Mouse (Mus musculus) kidney, adult 9 months (tissue): Measurements from ENCODE around the gene Snx3.

Experiments
- DNase-seq: peaks from one replicate; pipeline ENCODE4 v3.0.0; 2022

Gene Snx3

DNA sequence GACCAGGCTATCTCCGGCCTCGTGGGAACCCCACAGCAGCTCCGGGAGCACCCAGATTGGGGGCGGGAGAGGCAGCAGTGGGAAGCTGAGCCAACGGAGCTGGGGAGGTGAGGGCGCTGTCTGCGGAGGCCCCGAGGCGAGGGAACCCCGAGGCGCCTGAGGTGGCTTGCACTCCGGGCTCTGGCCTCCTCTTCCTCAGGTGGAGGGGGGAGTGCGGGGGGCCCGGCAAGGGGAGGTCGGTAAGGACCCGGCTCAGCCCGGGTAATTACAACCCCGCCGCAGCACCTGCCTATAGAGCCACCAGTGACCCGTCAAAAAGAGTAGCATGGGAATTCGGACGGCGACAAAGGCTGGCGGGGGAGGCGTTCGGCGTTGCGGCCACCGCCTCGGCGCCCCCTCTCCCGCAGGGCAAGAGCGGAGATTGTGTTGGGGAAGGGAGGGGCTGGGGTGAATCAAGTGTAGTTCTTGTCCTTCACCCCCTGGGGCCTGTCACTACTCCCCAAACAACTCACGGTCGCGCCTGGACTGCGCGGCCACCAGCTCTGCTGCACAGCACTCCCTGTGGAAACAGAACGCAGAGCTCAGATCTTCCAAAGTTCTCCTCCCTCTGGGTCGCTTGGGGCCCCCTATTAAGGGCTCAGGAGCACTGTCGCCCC is 77.8 kb downstream of the Snx3 start:
- DNase-seq, result no peak

DNA sequence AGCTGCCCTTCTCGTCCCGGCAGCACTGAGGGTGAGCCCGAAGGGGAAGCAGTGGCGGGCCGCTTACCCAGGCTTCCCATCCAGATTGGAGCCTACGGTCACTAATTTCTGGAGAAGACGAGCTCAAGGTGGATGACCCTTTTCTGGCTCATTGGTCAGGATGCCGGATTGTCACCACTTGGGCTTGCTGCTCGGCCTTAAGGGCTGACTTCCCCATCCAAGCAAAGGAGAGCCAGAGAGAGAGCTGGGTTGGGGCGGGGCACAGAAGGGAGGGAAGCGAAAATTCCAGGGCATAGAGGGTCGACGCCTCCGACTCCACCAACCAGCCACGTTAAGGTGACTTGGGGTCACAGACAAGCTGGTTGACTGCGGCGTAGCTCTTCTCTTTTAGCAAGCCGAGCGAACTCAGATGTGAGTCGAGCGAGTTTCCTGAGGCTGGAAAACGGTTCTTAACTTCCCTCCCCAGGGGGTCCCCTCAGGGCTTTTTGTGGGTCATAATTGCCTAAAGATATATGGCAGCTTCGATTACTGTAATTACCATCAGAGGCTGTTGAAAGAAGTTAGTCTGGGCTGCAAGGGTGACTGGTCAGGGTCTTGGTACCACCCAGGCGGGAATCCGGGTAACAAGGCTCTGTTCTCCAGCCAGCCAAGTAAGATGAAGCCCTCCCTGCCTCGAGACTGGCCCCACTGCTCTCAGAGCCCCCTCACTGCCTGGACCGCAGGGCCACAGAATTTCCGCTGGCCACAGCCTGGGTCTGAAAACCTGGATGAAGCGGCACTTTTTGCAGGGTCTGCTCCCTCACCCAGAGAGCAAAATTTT is 78.5 kb downstream of the Snx3 start:
- no peak for DNase-seq

DNA sequence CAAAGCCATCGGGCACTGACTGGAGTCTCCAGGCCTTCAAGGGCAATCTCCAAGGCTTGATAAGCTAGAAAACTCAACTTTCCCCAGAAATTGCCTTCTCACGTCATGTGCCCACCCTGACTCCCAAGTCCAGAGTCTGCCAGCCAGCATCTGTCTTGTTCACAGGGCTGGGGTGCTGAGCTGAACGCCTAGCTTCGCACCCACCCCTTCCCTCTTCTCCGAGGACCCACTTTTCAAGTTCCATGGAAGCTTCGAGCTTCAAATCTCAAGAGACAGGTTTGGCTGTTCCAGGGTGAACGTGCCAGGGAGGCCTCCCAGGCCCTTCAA is 79.1 kb downstream of the Snx3 start:
- DNase-seq, result no peak

DNA sequence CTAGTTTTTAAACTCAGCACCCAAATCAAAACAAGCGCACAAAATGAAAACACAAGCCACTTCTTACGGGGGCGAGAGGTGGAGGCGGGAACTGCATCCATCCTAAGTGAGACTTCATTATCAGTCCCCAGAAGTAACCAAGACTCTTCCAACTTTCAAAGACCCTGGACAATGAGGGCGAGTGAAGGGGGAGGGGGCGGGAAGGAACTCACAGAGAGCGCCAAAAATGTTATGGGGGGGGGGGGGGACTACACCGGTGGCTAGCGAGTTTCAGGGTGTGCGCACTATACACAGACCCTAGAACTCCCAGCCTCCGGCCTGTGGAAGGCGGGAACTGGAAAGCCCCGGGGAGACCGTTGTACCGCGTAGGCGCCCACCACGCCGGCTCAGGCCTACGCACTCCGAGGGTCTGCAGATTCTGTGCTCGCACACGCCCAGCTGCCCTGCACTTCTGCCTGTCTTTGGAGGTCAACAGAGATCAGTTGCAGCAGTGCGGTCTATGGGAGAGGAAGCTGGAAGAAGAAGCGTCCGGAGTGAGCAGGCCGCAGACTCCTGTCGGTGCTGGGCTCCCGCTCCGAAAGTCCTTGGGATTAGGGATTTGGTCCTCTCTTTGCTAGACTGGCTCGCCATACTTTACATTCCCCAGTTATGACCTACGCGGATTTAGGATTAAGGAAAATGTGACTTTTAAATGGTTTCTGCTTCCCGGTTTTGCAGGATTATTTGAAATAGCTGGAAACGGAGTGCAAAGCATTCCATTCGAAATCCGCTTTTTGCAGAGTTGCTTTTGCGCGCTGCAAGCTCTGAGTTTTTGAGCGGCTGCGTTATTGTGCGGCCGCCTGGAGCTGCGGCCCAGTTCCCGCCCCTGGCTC is 80.1 kb downstream of the Snx3 start:
- no peak for DNase-seq

DNA sequence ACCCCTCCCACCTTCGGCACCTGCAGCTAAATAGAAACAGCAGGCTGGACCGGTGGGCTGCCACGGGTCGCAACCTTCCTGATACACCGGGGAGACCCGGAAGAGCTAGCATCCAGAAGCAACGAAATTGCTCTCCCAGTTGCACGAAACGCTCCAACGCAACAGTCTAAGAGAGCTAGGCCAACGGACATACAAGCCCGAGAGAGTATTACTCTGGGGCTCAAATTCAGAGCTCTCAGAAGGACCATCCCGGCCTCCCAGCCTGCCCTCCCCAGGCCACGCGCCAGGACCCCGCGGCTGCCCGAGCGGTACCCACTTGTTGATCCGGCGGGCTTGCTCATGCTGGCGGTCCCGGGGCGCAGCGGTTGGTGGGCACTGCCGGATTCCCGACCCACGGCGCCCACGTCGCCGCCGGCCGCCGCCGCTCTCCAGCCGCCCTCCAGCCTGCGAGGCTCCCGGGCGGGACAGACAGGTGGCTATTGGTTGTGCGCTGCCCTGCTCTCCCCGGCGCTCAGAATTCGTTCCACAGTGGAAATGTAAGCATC is 80.8 kb downstream of the Snx3 start:
- DNase-seq, result no peak

DNA sequence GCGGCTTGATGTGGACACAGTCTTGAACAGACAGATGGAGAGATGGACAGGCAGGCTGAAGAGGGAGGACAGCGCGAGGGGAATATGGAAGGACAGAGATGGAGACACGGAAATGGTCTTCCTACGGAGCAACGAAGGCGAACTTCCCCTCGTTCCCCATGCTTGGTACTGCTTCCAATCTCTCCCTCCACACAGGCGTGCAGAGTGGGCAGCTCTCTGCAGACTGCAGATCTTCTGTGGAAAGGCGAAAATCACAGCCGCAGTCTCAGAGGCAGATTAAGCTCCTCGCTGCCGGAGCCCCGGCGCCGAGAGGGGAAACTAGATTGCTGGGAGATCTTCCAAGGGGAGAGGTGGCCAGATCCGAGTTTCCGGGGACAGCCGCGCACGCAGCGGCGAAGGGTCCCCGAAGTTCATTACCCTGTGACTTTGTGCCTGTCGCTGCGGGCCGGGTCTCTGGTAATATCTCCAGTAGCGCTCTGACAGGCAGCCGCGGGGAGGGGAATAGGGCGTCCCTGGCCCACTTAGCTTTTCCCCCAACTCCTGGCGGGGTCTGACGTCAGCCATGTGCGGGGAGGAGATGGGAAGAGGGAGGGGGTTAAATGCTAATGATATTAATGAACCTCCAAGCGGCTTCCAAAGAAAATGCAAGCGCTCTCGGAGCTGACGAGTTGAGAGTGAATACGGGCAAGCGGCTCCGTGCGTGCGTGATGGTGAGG is 81.5 kb downstream of the Snx3 start, which contains the start of the genes Nr2e1 and Ostm1:
Nr2e1 (minus strand) TSS at position 476 of the 716 bp plus-strand sequence.
Ostm1 (plus strand) TSS at position 666 of the 716 bp plus-strand sequence.
- DNase-seq, result peak; percentile 20

DNA sequence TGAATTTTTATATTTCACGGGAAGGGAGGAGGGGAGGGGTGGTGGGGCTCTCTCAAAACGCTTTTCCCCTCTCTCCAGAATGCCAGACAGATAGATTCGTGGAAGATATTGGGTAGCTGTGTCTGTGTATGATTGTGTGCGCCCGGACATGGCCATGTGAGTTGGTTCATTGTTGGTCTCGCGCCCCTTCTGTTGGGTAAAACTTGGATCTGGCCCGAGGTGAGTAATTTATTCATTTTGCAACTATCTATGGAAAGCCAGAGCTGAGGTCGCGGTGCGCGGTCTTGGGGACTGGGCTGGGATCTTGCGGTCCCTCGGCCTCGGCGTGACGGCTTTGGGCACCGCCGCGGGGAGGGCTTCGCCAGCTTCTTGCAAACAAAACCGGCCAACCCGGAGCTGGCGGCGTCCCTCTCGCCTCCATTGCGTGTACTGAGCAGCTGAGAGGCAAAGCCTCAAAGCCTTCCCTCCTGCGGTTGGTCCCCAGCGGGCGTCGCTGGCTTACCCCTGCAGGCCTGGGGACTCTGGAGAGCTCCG is 82.1 kb downstream of the Snx3 start:
- DNase-seq, result no peak

DNA sequence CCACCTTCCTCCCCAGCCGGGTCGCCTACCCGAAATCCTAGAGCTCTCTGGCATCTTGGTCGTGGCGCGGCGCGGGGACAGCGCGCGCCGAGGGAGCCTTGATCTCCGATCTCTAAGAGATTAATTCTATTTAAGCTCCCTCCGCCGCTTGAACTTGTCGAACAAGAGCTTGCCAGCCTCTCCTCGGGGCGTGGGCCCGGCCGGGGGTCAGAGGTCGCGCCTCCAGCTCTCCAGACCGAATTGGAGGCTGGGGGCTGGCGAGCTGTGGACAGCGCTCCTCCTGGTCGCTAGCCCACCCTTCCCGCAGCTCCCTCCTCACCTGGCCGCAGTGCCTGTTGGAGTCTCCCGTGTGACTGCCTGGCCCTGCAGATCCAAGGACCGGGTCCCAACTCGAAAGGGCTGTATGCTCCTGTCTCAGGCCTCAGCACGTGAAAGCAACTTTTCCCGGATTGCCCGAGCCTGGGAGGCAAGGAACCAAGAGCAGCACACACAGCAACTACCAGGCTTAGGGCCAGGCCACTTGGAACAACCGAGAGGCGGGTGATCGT is 82.7 kb downstream of the Snx3 start:
- no peak for DNase-seq
